Mouse (Mus musculus) forebrain, postnatal 0 days (tissue): ENCODE measurements at regions not wholly inside any gene's neighbourhood (a gene's known extent, or its start where the extent isn't known, plus 50 kb on each side); places are given as distances from the start of the nearest gene placed in this dataset.

Source experiments
- ATAC-seq: fragments of 200-750 bp; cut with Nextera tagmentation; 2 replicates; pipeline ENCODE4 v1.8.0; 2017; ENCODE audit warnings: mild to moderate bottlenecking, moderate library complexity
- DNase-seq: peaks from one replicate; pipeline ENCODE4 v3.0.0-alpha.2; 2015
- H3K27ac ChIP-seq: fragments of 300-500 bp; sonication (generic); 2 replicates; pipeline ENCODE4 v1.5.1; 2014; ENCODE audit warnings: low read depth, mild to moderate bottlenecking, antibody characterized with exemption, low read length, moderate library complexity, mixed read lengths
- H3K27me3 ChIP-seq: fragments of 300-500 bp; sonication (generic); 2 replicates; pipeline ENCODE4 v1.6.1; 2014; ENCODE audit warnings: mild to moderate bottlenecking, low read length, mixed read lengths; ENCODE audit not compliant: insufficient read depth
- H3K36me3 ChIP-seq: fragments of 300-500 bp; sonication (generic); 2 replicates; pipeline ENCODE4 v1.6.1; 2014; ENCODE audit warnings: mild to moderate bottlenecking, moderate library complexity; ENCODE audit not compliant: insufficient read depth
- H3K4me1 ChIP-seq: fragments of 300-500 bp; sonication (generic); 2 replicates; pipeline ENCODE4 v1.6.1; 2014; ENCODE audit warnings: antibody characterized with exemption; ENCODE audit not compliant: insufficient read depth
- H3K4me2 ChIP-seq: fragments of 300-500 bp; sonication (generic); 2 replicates; pipeline ENCODE4 v1.6.1; 2014; ENCODE audit warnings: low read depth, mild to moderate bottlenecking, moderate library complexity
- H3K4me3 ChIP-seq: fragments of 300-500 bp; sonication (generic); 2 replicates; pipeline ENCODE4 v1.5.1; 2014; ENCODE audit warnings: low read depth, low read length, mixed read lengths
- H3K9ac ChIP-seq: fragments of 300-500 bp; sonication (generic); 2 replicates; pipeline ENCODE4 v1.6.1; 2014; ENCODE audit warnings: mild to moderate bottlenecking
- H3K9me3 ChIP-seq: fragments of 300-500 bp; sonication (generic); 2 replicates; pipeline ENCODE4 v1.6.1; 2016; ENCODE audit warnings: low read length
- CTCF ChIP-seq: sonication (generic); IDR thresholded peaks from 2 replicates; pipeline ENCODE4 v1.5.1; 2016; ENCODE audit warnings: antibody characterized with exemption, control low read depth, low read depth
- WGBS: fragments of 180-500 bp; shearing (Covaris S2); extraction: QIAGEN DNeasy Blood & Tissue Kit; methylation state at CpG from one replicate; pipeline ENCODE4 v1.1.7; 2014; 5-methylcytosine and 5-hydroxymethylcytosine counted together

DNA sequence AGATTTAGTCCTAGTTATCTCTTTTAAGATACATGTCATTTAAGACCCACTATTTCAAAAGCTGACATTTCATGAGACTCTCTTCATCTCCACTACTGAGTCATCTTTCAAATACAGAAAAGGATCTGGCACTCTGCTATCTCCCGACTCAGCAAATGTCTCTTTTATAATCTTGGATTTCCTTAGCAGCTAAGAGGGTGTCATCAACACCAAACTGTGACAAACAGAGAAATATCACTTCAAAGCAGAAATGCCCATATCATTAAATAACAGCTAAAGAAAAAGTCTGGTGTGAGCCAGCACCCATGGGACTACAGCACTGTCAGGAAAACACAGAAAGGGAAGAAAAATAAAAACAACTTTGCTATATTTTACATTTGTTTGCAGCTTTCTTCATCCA lies 78.7 kb upstream of the Tmtc1 start:
- H3K9ac ChIP-seq: no peak overlapping the region
- no peaks in the 10 kb centered on the region for H3K36me3 ChIP-seq
- no peak overlapping the region for H3K4me3 ChIP-seq
- ATAC-seq (no peak), DNase-seq (no peak)
- no peaks in the 10 kb centered on the region for H3K9me3 ChIP-seq
- H3K27ac ChIP-seq: no peak overlapping the region
- no peaks in the 10 kb centered on the region for H3K27me3 ChIP-seq
- no peaks in the 10 kb centered on the region for H3K4me1 ChIP-seq
- 85% methylated on average over 1 of the region's 1 CpGs for WGBS
- no peak for TF ChIP-seq CTCF
- H3K4me2 ChIP-seq: no peak overlapping the region

DNA sequence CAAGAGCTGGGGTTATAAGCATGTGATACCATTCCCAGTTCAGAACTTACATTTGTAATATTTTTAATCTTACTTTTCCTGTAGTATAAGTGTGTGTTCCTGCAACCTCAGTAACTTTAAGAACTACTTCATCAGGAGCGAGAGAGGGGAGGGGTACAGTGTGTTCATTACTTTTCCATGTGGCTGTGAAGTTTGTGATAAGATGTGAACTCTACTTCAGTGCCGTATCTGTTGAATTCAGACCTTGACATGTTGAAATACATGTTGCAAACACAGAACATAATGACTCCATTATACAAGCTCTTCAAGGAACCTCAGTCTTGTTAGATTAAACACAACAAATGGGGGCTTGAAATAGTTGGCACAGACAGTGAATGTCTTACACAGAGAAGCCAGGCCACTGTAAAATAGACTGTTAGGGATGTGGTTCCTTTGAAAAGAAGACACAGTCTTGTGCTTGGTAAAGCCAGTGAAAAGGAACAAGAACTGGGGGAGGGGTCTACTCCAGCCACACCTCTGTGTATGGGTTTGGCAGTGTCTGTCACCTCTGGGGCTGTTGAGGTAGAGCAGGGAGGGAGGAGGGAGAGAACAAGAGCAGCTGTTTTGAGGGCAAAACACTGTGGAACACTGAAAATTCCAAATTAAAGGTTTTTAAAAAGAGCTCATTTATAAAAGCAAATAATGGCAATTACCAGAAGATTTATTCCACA lies 73.5 kb upstream of the Tmtc1 start:
- H3K4me3 ChIP-seq: no peak overlapping the region
- no peaks in the 10 kb centered on the region for H3K4me1 ChIP-seq
- H3K27me3 ChIP-seq: no peaks in the 10 kb centered on the region
- DNase-seq (no peak), ATAC-seq (no peak)
- no peak for TF ChIP-seq CTCF
- 51% methylated on average over 2 of the region's 2 CpGs for WGBS
- H3K36me3 ChIP-seq: no peaks in the 10 kb centered on the region
- H3K9ac ChIP-seq: no peak overlapping the region
- no peaks in the 10 kb centered on the region for H3K9me3 ChIP-seq
- H3K27ac ChIP-seq: no peak overlapping the region; the same call in 1 of the 2 replicates
- no peak overlapping the region for H3K4me2 ChIP-seq

DNA sequence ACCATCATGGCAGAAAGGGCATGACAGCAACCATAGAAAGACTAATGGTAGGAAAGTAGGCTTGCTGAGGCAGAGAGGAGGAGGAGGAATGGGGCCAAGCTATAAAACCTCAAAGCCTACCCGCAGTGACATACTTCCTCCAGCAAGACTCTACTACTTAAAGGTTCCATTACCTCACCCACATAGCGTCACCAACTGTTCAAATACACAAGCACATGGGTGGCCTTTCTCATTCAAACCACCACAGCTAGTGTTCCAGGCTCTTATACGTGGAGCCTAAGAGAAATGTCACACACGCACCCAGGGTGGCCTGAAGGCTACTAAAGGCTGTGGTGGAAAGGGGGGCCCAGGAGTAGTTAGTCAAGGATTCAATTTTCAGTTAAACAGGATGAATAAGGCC lies 72.5 kb upstream of the Tmtc1 start:
- no peak overlapping the region for H3K4me3 ChIP-seq
- H3K27me3 ChIP-seq: no peaks in the 10 kb centered on the region
- no peak overlapping the region for H3K27ac ChIP-seq
- no peaks in the 10 kb centered on the region for H3K36me3 ChIP-seq
- WGBS: 71% methylated on average over 4 of the region's 4 CpGs
- ATAC-seq (no peak), DNase-seq (no peak)
- H3K9ac ChIP-seq: no peak overlapping the region
- no peak overlapping the region for H3K4me2 ChIP-seq
- no peaks in the 10 kb centered on the region for H3K4me1 ChIP-seq
- TF ChIP-seq CTCF: no peak
- H3K9me3 ChIP-seq: no peaks in the 10 kb centered on the region

GRCm38 (mm10) chr6:148515105-148515504 lies 70.9 kb upstream of the Tmtc1 start:
- Histone ChIP-seq H3K27me3 (no peaks in the 10 kb centered on the region), H3K4me1 (peaks cover 3% of the 10 kb centered on the region; the same call in 1 of the 2 replicates), H3K4me2 (no peak overlapping the region), H3K9ac (no peak overlapping the region), H3K4me3 (no peak overlapping the region), H3K27ac (no peak overlapping the region), H3K9me3 (no peaks in the 10 kb centered on the region), H3K36me3 (no peaks in the 10 kb centered on the region)
- 88% methylated on average over 6 of the region's 6 CpGs for WGBS
- DNase-seq (no peak), ATAC-seq (no peak)
- no peak for TF ChIP-seq CTCF

GRCm38 (mm10) chr6:148514645-148515044 lies 70.5 kb upstream of the Tmtc1 start:
- no peak overlapping the region for H3K4me2 ChIP-seq
- H3K27me3 ChIP-seq: no peaks in the 10 kb centered on the region
- no peak overlapping the region for H3K27ac ChIP-seq
- DNase-seq (no peak), ATAC-seq (no peak)
- H3K4me1 ChIP-seq: peaks cover 3% of the 10 kb centered on the region; the same call in 1 of the 2 replicates
- H3K36me3 ChIP-seq: no peaks in the 10 kb centered on the region
- no peak overlapping the region for H3K4me3 ChIP-seq
- 93% methylated on average over 1 of the region's 1 CpGs for WGBS
- TF ChIP-seq CTCF: no peak
- H3K9ac ChIP-seq: no peak overlapping the region
- H3K9me3 ChIP-seq: no peaks in the 10 kb centered on the region

- Histone ChIP-seq H3K27me3 (no peaks in the 10 kb centered on the region), H3K9ac (no peak overlapping the region), H3K27ac (no peak overlapping the region), H3K36me3 (no peaks in the 10 kb centered on the region), H3K4me2 (no peak overlapping the region), H3K4me1 (peaks cover 3% of the 10 kb centered on the region; the same call in 1 of the 2 replicates), H3K9me3 (no peaks in the 10 kb centered on the region), H3K4me3 (no peak overlapping the region)
- ATAC-seq: peak; percentile 29; the same call in 1 of the 2 replicates
- 71% methylated on average over 6 of the region's 6 CpGs for WGBS
- DNase-seq: peak; percentile 29
- no peak for TF ChIP-seq CTCF
These were observed 69.9 kb upstream of the Tmtc1 start for GRCm38 (mm10) chr6:148514124-148514523.

GRCm38 (mm10) chr6:148513134-148513533 lies 68.9 kb upstream of the Tmtc1 start:
- WGBS: 71% methylated on average over 2 of the region's 2 CpGs
- ATAC-seq (no peak), DNase-seq (no peak)
- Histone ChIP-seq H3K4me1 (peaks cover 5% of the 10 kb centered on the region; the same call in 1 of the 2 replicates), H3K27ac (no peak overlapping the region), H3K4me2 (no peak overlapping the region), H3K36me3 (no peaks in the 10 kb centered on the region), H3K4me3 (no peak overlapping the region), H3K27me3 (no peaks in the 10 kb centered on the region), H3K9me3 (no peaks in the 10 kb centered on the region), H3K9ac (no peak overlapping the region)
- TF ChIP-seq CTCF: no peak
